Mouse (Mus musculus) lung, postnatal 0 days (tissue): ENCODE measurements at regions not wholly inside any gene's neighbourhood (a gene's known extent, or its start where the extent isn't known, plus 50 kb on each side); places are given as distances from the start of the nearest gene placed in this dataset.

Experiments used
- CTCF ChIP-seq: IDR thresholded peaks from 2 replicates; pipeline ENCODE4 v1.5.1; 2016; ENCODE audit warnings: antibody characterized with exemption, mild to moderate bottlenecking
- EP300 ChIP-seq: IDR thresholded peaks from 2 replicates; pipeline ENCODE4 v1.6.1; 2016; ENCODE audit warnings: antibody characterized with exemption, mild to moderate bottlenecking, control low read depth

GRCm38 (mm10) chr9:23551692-23552091, 328.8 kb downstream of the Bmper start:
- TF ChIP-seq CTCF (no peak), EP300 (no peak)
